Mouse (Mus musculus): Measurements from ENCODE around the gene Rnaset2b.
A peak's percentile ranks its signal among the peaks of the same experiment; 100 is the strongest.
"Not testable (repeated sequence)": the region's sequence is repeated elsewhere in the genome, so short reads cannot be mapped to it uniquely, and the experiment has no call there.

Gene Rnaset2b

GRCm38 (mm10) chr17:6986118-6986517 lies 15.7 kb downstream of the Rnaset2b start:
- not testable (repeated sequence) for DNase-seq

GRCm38 (mm10) chr17:6995504-6995903 lies 25.1 kb downstream of the Rnaset2b start:
- DNase-seq: not testable (repeated sequence)

GRCm38 (mm10) chr17:6996826-6997225 lies 26.4 kb downstream of the Rnaset2b start:
- DNase-seq: not testable (repeated sequence)

- DNase-seq: not testable (repeated sequence)
Observed at GRCm38 (mm10) chr17:6997778-6998490, 27.5 kb downstream of the Rnaset2b start.

GRCm38 (mm10) chr17:7001790-7002585 lies 31.6 kb downstream of the Rnaset2b start:
- peak in 1 of 2 experiments; percentile 31 for DNase-seq

- not testable (repeated sequence) for DNase-seq
Observed at GRCm38 (mm10) chr17:7003392-7003791, 33.0 kb downstream of the Rnaset2b start.

- not testable (repeated sequence) for DNase-seq
Observed at GRCm38 (mm10) chr17:7005646-7006045, 35.2 kb downstream of the Rnaset2b start.

GRCm38 (mm10) chr17:7008885-7009284 lies 38.5 kb downstream of the Rnaset2b start:
- DNase-seq: not testable (repeated sequence)

- not testable (repeated sequence) for DNase-seq
Observed at GRCm38 (mm10) chr17:7009440-7009839, 39.0 kb downstream of the Rnaset2b start.

GRCm38 (mm10) chr17:7009901-7010300 lies 39.5 kb downstream of the Rnaset2b start:
- not testable (repeated sequence) for DNase-seq

GRCm38 (mm10) chr17:7014190-7014589 lies 43.8 kb downstream of the Rnaset2b start:
- not testable (repeated sequence) for DNase-seq

GRCm38 (mm10) chr17:7025257-7025656 lies 54.8 kb downstream of the Rnaset2b start, which contains the start of gene Gm1604a:
Gene Gm1604a (plus strand): TSS chr17:7025568.
- DNase-seq: peak; percentile 21 to 29

GRCm38 (mm10) chr17:7025764-7026346 lies 55.4 kb downstream of the Rnaset2b start:
- not testable (repeated sequence) for DNase-seq

- DNase-seq: not testable (repeated sequence)
Observed at GRCm38 (mm10) chr17:7030204-7030603, 59.8 kb downstream of the Rnaset2b start.

- DNase-seq: not testable (repeated sequence)
Observed at GRCm38 (mm10) chr17:7030622-7031174, 60.3 kb downstream of the Rnaset2b start.

- not testable (repeated sequence) for DNase-seq
Observed at GRCm38 (mm10) chr17:7033192-7034166, 63.0 kb downstream of the Rnaset2b start.

All from cerebellum, postnatal 10 days (tissue).